In the genomic region with DNA sequence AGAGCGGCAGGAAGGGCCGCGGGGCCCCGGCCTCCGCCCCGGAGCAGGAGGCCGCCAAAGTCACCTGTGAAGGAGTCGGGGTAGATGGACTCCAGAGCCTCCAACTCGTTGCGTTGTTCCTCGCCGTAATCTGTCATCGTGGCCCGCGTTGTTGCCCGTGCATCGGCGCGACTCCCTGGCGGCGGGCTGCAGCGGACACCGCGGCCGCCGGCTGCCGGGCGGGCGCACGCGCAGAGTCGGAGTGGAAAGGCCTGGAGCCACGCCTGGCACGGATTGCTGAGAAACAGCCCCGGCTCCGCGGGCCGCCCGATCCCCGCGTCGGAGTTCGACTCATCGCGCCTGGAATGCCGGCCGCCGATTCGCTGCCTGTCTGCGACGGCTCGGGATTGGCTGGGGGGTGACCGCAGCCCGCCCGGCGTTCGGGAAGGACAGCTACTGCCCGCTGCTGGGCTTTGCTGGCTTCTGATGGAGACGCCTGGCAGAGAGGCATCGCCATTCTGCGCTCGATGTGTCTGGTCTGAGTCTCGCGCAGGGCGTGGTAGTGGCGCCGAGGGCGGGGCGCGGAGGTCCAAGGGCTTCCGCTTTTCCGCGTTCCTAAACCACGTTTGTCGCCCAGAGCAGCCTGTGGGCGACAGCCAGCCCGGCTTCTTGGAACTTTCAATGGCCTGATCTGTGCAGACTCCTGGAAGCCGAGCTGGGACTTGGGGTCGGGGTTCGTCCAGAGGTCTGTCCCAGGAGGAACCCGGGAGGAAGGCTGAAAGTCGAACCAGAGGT, we compare ENCODE assay signal across 8 mouse cellular contexts. TPM values are rescaled to one million over a fixed set of nuclear protein-coding genes. Genes with fewer than 3 reads are reported as not detected.
A peak's percentile ranks its signal among the peaks of the same experiment; 100 is the strongest.
DNase-seq lines count a peak whose midpoint lies in the region; ATAC-seq lines count a peak whose summit lies in the region.

TSS of gene Rwdd1 (minus strand) at position 323 of the 774 bp plus-strand sequence.

- peak within 1 kb of the TSS; percentile 93 for H3K4me3 ChIP-seq in lung, embryonic 16.5 days (ENCODE audit: low read length)

- peak within 1 kb of the TSS; percentile 83 for H3K4me2 ChIP-seq in lung, embryonic 16.5 days (ENCODE audit: low read depth, low read length)

- H3K9ac ChIP-seq in lung, embryonic 16.5 days (ENCODE audit: low read length): peak within 1 kb of the TSS; percentile 95

- H3K9me3 ChIP-seq in lung, embryonic 16.5 days (ENCODE audit: control insufficient read depth, low read length): no peaks in the 10 kb centered on the region

- DNase-seq in MEL-GATA-1-ER (ENCODE audit: extremely low read depth, low read depth): peak; percentile 91
- peak; percentile 96 for DNase-seq in cerebellum, adult 8-10 months
- DNase-seq in forelimb bud, embryonic 11.5 days (ENCODE audit: low read depth, low spot score): peak; percentile 97
- peak; percentile 93 for DNase-seq in layer of hippocampus, adult 9-10 months (ENCODE audit: low spot score)
- DNase-seq in ovary, postnatal 10 days (ENCODE audit: low spot score): peak; percentile 89
- DNase-seq in thymus, postnatal 10 days (ENCODE audit: low spot score in 2 of 2): peak; percentile 94 to 96

- peak within 1 kb of the TSS; percentile 96 for H3K27ac ChIP-seq in lung, embryonic 16.5 days (ENCODE audit: low read length)

- ATAC-seq in hematopoietic stem cell, adult 5-6 weeks (replicated peaks in 1 of 2; ENCODE audit: insufficient read depth in 1 of 2, low FRiP score in 2 of 2, low TSS enrichment in 1 of 2, low read depth in 1 of 2, poor library complexity in 2 of 2, severe bottlenecking in 2 of 2): peak; percentile 98
- ATAC-seq in lung, embryonic 16.5 days (ENCODE audit: low read depth): peak; percentile 100

- H3K36me3 ChIP-seq in lung, embryonic 16.5 days (ENCODE audit: control insufficient read depth, insufficient read depth, low read length): no peaks in the 10 kb centered on the region

- no peaks in the 10 kb centered on the region for H3K27me3 ChIP-seq in lung, embryonic 16.5 days (ENCODE audit: control insufficient read depth, insufficient read depth, low read depth, low read length)

- peaks cover 15% of the 10 kb centered on the region for H3K4me1 ChIP-seq in lung, embryonic 16.5 days (replicated peaks; ENCODE audit: control insufficient read depth, insufficient read depth, low read length)

- 0% methylated on average over 73 of the region's 82 CpGs for WGBS in lung, embryonic 16.5 days

RNA-seq across cellular contexts. Expression of gene Rwdd1, which starts in this region (rescaled TPM):
- 115 and 176 TPM in 2 replicates for total RNA-seq in hematopoietic stem cell, adult 5-6 weeks (2017)
- 94.6 and 105 TPM in 2 replicates for polyA plus RNA-seq in lung, embryonic 16.5 days (2015; fragmentation: Nextera tagmentation; extraction: Ambion mirVana)

Comparison
In these comparisons a context has a peak if more than half of its experiments do, and no peak if none do; other contexts are left out.
1. Peak in every context shown above with its lines: DNase-seq, ATAC-seq, H3K4me3 ChIP-seq and H3K27ac ChIP-seq.